Mouse (Mus musculus) CH12.LX (cell line): ENCODE results near the gene Msi2. TPM values are rescaled to one million over a fixed set of nuclear protein-coding genes. Genes with fewer than 3 reads are reported as not detected.

Experiments
- DNase-seq: peaks from one replicate; pipeline ENCODE4 v3.0.0-alpha.2; 2013; ENCODE audit errors: extremely low read depth
- H3K27ac ChIP-seq: 2 replicates; pipeline ENCODE4 v1.5.1; 2012; ENCODE audit warnings: low read depth, mild to moderate bottlenecking, control low read depth, moderate library complexity; ENCODE audit not compliant: insufficient read depth
- H3K27me3 ChIP-seq: replicated peaks from 2 replicates; pipeline ENCODE3; 2012; ENCODE audit warnings: inconsistent platforms
- H3K36me3 ChIP-seq, 2 experiments: replicated peaks in 1 of 2; 2 replicates each; pipeline versions ENCODE3 to v1.6.1; 2012; ENCODE audit warnings: inconsistent platforms in 1 of 2, low read length in 1 of 2, mild to moderate bottlenecking in 1 of 2, mixed read lengths in 1 of 2, moderate library complexity in 1 of 2; ENCODE audit not compliant: control insufficient read depth in 1 of 2, insufficient read depth in 1 of 2
- H3K4me1 ChIP-seq, 2 experiments: 2 replicates each; pipeline ENCODE4 v1.6.1; 2012; ENCODE audit warnings: inconsistent platforms in 1 of 2, moderate library complexity in 1 of 2; ENCODE audit not compliant: insufficient read depth in 2 of 2, control insufficient read depth in 1 of 2
- H3K4me2 ChIP-seq: 2 replicates; pipeline ENCODE4 v1.6.1; 2012; ENCODE audit warnings: low read depth, mild to moderate bottlenecking, control low read depth; ENCODE audit not compliant: poor library complexity, insufficient read depth, severe bottlenecking
- H3K4me3 ChIP-seq, 3 experiments: fragments of 150-350 bp in 1 of 3; sonication (generic) in 1 of 3; replicated peaks in 1 of 3; 2 replicates each; pipeline versions ENCODE3 to v1.5.1; 2011 to 2012; ENCODE audit warnings: low read depth in 2 of 3, low read length in 2 of 3, mild to moderate bottlenecking in 2 of 3, moderate library complexity in 2 of 3, control low read depth in 1 of 3, improper control_type of control experiment in 1 of 3, inconsistent platforms in 1 of 3, mixed read lengths in 1 of 3; ENCODE audit not compliant: poor library complexity in 1 of 3
- H3K79me2 ChIP-seq: replicated peaks from 2 replicates; pipeline ENCODE4 v1.6.1; 2012; ENCODE audit warnings: mild to moderate bottlenecking, moderate library complexity; ENCODE audit not compliant: control insufficient read depth, poor library complexity, insufficient read depth, severe bottlenecking; ENCODE audit errors: extremely low read depth
- H3K9ac ChIP-seq: 2 replicates; pipeline ENCODE4 v1.6.1; 2012; ENCODE audit warnings: low read depth, mild to moderate bottlenecking, control low read depth, moderate library complexity; ENCODE audit not compliant: insufficient read depth
- H3K9me3 ChIP-seq: replicated peaks from 2 replicates; pipeline ENCODE3; 2012; ENCODE audit warnings: low read length, inconsistent platforms, mixed read lengths
- BHLHE40 ChIP-seq: IDR thresholded peaks from 2 replicates; pipeline ENCODE4 v1.6.1; 2011; ENCODE audit warnings: mild to moderate bottlenecking, low read depth, low read length, improper control_type of control experiment
- CTCF ChIP-seq, 2 experiments: IDR thresholded peaks in 1 of 2; conservative IDR thresholded peaks in 1 of 2; 2 replicates each; pipeline ENCODE4 v1.5.1; 2011 to 2012; ENCODE audit warnings: low read depth in 2 of 2, low read length in 2 of 2, improper control_type of control experiment in 1 of 2, inconsistent platforms in 1 of 2, mild to moderate bottlenecking in 1 of 2, moderate library complexity in 1 of 2
- ETS1 ChIP-seq: conservative IDR thresholded peaks from 2 replicates; pipeline ENCODE4 v1.6.1; 2012; ENCODE audit warnings: low read depth, mild to moderate bottlenecking, inconsistent platforms, low read length, improper control_type of control experiment, moderate library complexity
- JUN ChIP-seq: IDR thresholded peaks from 2 replicates; pipeline ENCODE4 v1.6.1; 2011; ENCODE audit warnings: low read depth, mild to moderate bottlenecking, low read length, improper control_type of control experiment, moderate library complexity; ENCODE audit not compliant: insufficient read depth
- PAX5 ChIP-seq: IDR thresholded peaks from 2 replicates; pipeline ENCODE4 v1.6.1; 2012; ENCODE audit warnings: low read length, inconsistent platforms, mixed read lengths
- POLR2A ChIP-seq: IDR thresholded peaks from 2 replicates; pipeline ENCODE4 v1.6.1; 2011; ENCODE audit warnings: low read depth, mild to moderate bottlenecking, improper control_type of control experiment, low read length
- SIN3A ChIP-seq: IDR thresholded peaks from 2 replicates; pipeline ENCODE4 v1.6.1; 2012; ENCODE audit warnings: low read length, improper control_type of control experiment, inconsistent platforms
- TBP ChIP-seq: conservative IDR thresholded peaks from 2 replicates; pipeline ENCODE4 v1.6.1; 2011; ENCODE audit warnings: low read depth, low read length, improper control_type of control experiment
- UBTF ChIP-seq: IDR thresholded peaks from 2 replicates; pipeline ENCODE4 v1.6.1; 2012; ENCODE audit warnings: low read depth, mild to moderate bottlenecking, inconsistent platforms, low read length, improper control_type of control experiment, moderate library complexity
- ZKSCAN1 ChIP-seq: IDR thresholded peaks from 2 replicates; pipeline ENCODE4 v1.6.1; 2012; ENCODE audit warnings: low read depth, inconsistent platforms, low read length, improper control_type of control experiment, borderline replicate concordance
- dilution Hi-C: fragments of 300-500 bp; cut with MboI; formaldehyde crosslinking; loops from 2 replicates; pipeline ENCODE4 v1.14.3; 2020; ENCODE audit warnings: low sequenced_read_pairs; ENCODE audit not compliant: extremely low pct_unique_long_range_greater_than_20kb, extremely low pct_ligation_motif_present
- in situ Hi-C: fragments of 300-500 bp; cut with MboI; formaldehyde crosslinking; loops from 3 replicates; pipeline ENCODE4 v1.14.3; 2019; ENCODE audit warnings: low sequenced_read_pairs, low pct_ligation_motif_present, low pct_unique_long_range_greater_than_20kb, mixed read lengths
- polyA plus RNA-seq: library from polyadenylated mRNA; unstranded; fragments of >175 nt; gene quantifications from 2 replicates; pipeline ENCODE4 v1.2.1, GENCODE M21; 2012; ENCODE audit warnings: low read depth; ENCODE audit not compliant: insufficient read length
- total RNA-seq, 2 experiments: library from RNA; depleted of rRNA; stranded (reverse); fragments of 300-350 nt in 1 of 2; fragments of >200 nt in 1 of 2; gene quantifications; 2 replicates each; pipeline ENCODE4 v1.2.3; 2012 to 2014

The Msi2 gene
- total and polyA plus RNA-seq, 3 experiments: 40.3 to 73.1 (median 52.6) TPM

- H3K4me1 ChIP-seq: peaks cover 0 to 14% of the 10 kb centered on the region in 2 experiments; a peak in 2 of 4 replicates
- dilution Hi-C loops: no loop called here
- TF ChIP-seq ZKSCAN1: no peak
- peak; percentile 25; the same call in 1 of the 2 replicates for TF ChIP-seq ETS1
- peak; percentile 35; the same call in 1 of the 2 replicates for TF ChIP-seq BHLHE40
- no peak overlapping the region for H3K27ac ChIP-seq
- in situ Hi-C loops: no loop called here
- no peak overlapping the region for H3K9ac ChIP-seq
- H3K4me2 ChIP-seq: no peak overlapping the region
- H3K4me3 ChIP-seq: no peak overlapping the region
- H3K79me2 ChIP-seq: no peaks in the 10 kb centered on the region
- DNase-seq: peak; percentile 55
- H3K9me3 ChIP-seq: no peaks in the 10 kb centered on the region
- H3K36me3 ChIP-seq: peaks cover 27 to 78% of the 10 kb centered on the region in 2 experiments
- H3K27me3 ChIP-seq: no peaks in the 10 kb centered on the region
Measured at GRCm38 (mm10) chr11:88369898-88370297, 348.4 kb downstream of the Msi2 start.

DNA sequence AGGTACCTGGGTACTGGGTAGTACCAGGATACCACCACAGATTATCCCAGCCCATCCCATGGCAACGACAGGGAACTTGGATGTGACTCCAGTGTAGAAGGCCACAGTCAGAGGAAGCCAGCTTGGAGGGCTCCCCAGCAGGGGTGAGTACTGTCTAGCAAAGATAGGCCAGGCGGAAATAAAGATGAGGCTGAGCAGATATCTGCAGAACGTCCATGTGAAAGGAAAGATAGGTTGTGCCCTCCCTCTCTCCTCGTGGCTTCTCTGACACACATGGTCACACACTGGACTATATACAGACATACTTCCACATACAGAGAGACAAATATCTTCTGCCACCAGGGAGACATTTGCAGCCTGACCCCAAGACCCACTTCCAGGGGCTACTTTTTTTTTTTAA is 350.8 kb downstream of the Msi2 start:
- no peak for DNase-seq
- Histone ChIP-seq H3K79me2 (no peaks in the 10 kb centered on the region), H3K4me1 (peaks cover 0 to 14% of the 10 kb centered on the region in 2 experiments; a peak in 2 of 4 replicates), H3K9me3 (no peaks in the 10 kb centered on the region), H3K27me3 (no peaks in the 10 kb centered on the region), H3K4me3 (no peak overlapping the region), H3K36me3 (peaks cover 31 to 76% of the 10 kb centered on the region in 2 experiments), H3K4me2 (no peak overlapping the region)
- in situ Hi-C loops: no loop called here
- TF ChIP-seq TBP (no peak), ZKSCAN1 (no peak), JUN (no peak), UBTF (no peak), PAX5 (no peak)
- TF ChIP-seq, all 38 proteins: peak for 0
- Histone ChIP-seq H3K27ac (no peak overlapping the region), H3K9ac (no peak overlapping the region)
- dilution Hi-C loops: no loop called here

- Histone ChIP-seq H3K4me2 (no peak overlapping the region), H3K4me1 (peaks cover 0 to 17% of the 10 kb centered on the region in 2 experiments; a peak in 2 of 4 replicates), H3K79me2 (no peaks in the 10 kb centered on the region), H3K36me3 (peaks cover 31 to 84% of the 10 kb centered on the region in 2 experiments), H3K27me3 (no peaks in the 10 kb centered on the region), H3K9ac (no peak overlapping the region), H3K27ac (no peak overlapping the region), H3K4me3 (no peak overlapping the region), H3K9me3 (no peaks in the 10 kb centered on the region)
- no peak for DNase-seq
- no peak for TF ChIP-seq ZKSCAN1
- TF ChIP-seq CTCF (conservative IDR thresholded peaks at IDR 0.05 in 1 of 2, IDR thresholded peaks at IDR 0.05 in 1 of 2; ENCODE audit: low read depth in 2 of 2, low read length in 2 of 2): peak in 1 of 2 experiments; percentile 6; a peak in 1 of 4 replicates
- TF ChIP-seq ETS1: no peak
- TF ChIP-seq POLR2A: no peak
- TF ChIP-seq SIN3A: no peak
- dilution Hi-C loops (no loop called here), in situ Hi-C loops (no loop called here)
Measured at GRCm38 (mm10) chr11:88365914-88366540, 352.3 kb downstream of the Msi2 start.
